In genomic region chr2:58485152-58485551, GRCm38 (mm10) we compare ENCODE assay signal across 14 mouse cellular contexts. TPM values are rescaled to one million over a fixed set of nuclear protein-coding genes. Genes with fewer than 3 reads are reported as not detected.
DNase-seq lines count a peak whose midpoint lies in the region; ATAC-seq lines count a peak whose summit lies in the region.
"Had no signal": no experiment of that assay in that cellular context is flagged by ENCODE, and none has a peak within 500 bp of the region (broad histone marks: within the 10 kb centered on the region; RNA-seq: fewer than 3 reads in every experiment).

No protein-coding gene starts in this region.

- peak overlapping the region; percentile 38; the same call in 1 of the 2 replicates for H3K27ac ChIP-seq in intestine, embryonic 15.5 days
- H3K27ac ChIP-seq in intestine, embryonic 16.5 days (ENCODE audit: low read length): no peak overlapping the region
- H3K27ac ChIP-seq: embryonic facial prominence, embryonic 12.5 days; hindbrain, embryonic 12.5 days had no signal

- H3K9ac ChIP-seq in intestine, embryonic 15.5 days: no peak overlapping the region
- H3K9ac ChIP-seq in intestine, embryonic 16.5 days (ENCODE audit: low read depth, low read length): no peak overlapping the region
- H3K9ac ChIP-seq: embryonic facial prominence, embryonic 12.5 days; hindbrain, embryonic 12.5 days; midbrain, embryonic 13.5 days had no signal

- peak; percentile 64 for DNase-seq in adrenal gland, postnatal 10 days
- DNase-seq in adrenal gland, adult 8-10 months: no peak
- peak; percentile 31 for DNase-seq in adrenal gland, postnatal 25 days
- DNase-seq in lung, postnatal 14 days: peak; percentile 57
- DNase-seq in layer of hippocampus, adult 18-20 months (ENCODE audit: low spot score in 2 of 2): no peak
- no peak for DNase-seq in left cerebral cortex, postnatal 14 days (ENCODE audit: low spot score in 2 of 2)
- DNase-seq: B cell, adult 2 months had no signal

- 25% methylated on average over 4 of the region's 4 CpGs for WGBS in intestine, embryonic 15.5 days
- WGBS in intestine, embryonic 16.5 days: 27% methylated on average over 4 of the region's 4 CpGs

- ATAC-seq in intestine, embryonic 15.5 days: no peak
- no peak for ATAC-seq in intestine, embryonic 16.5 days
- ATAC-seq: activated CD4-positive, CD25-positive, alpha-beta regulatory T cell, adult 4 months; midbrain, embryonic 13.5 days had no signal

- no peaks in the 10 kb centered on the region for H3K36me3 ChIP-seq in intestine, embryonic 15.5 days
- no peaks in the 10 kb centered on the region for H3K36me3 ChIP-seq in intestine, embryonic 16.5 days (ENCODE audit: control insufficient read depth, insufficient read depth, low read length)
- H3K36me3 ChIP-seq: embryonic facial prominence, embryonic 12.5 days; hindbrain, embryonic 12.5 days; midbrain, embryonic 13.5 days had no signal

- H3K4me2 ChIP-seq in intestine, embryonic 15.5 days (replicated peaks): no peak overlapping the region
- no peak overlapping the region for H3K4me2 ChIP-seq in intestine, embryonic 16.5 days (ENCODE audit: low read depth, low read length)
- H3K4me2 ChIP-seq: embryonic facial prominence, embryonic 12.5 days; hindbrain, embryonic 12.5 days; midbrain, embryonic 13.5 days had no signal

- H3K4me1 ChIP-seq in intestine, embryonic 15.5 days (replicated peaks): peaks cover 27% of the 10 kb centered on the region
- H3K4me1 ChIP-seq in intestine, embryonic 16.5 days (ENCODE audit: control insufficient read depth, insufficient read depth, low read length): peaks cover 28% of the 10 kb centered on the region

- intact Hi-C loops in left cerebral cortex, postnatal 14 days (cut with DNase I): no loop called here

- no peak overlapping the region for H3K4me3 ChIP-seq in intestine, embryonic 15.5 days (replicated peaks)
- no peak overlapping the region for H3K4me3 ChIP-seq in intestine, embryonic 16.5 days (ENCODE audit: low read length)
- H3K4me3 ChIP-seq: embryonic facial prominence, embryonic 12.5 days; hindbrain, embryonic 12.5 days; midbrain, embryonic 13.5 days had no signal

- H3K27me3 ChIP-seq in intestine, embryonic 15.5 days (replicated peaks): no peaks in the 10 kb centered on the region
- no peaks in the 10 kb centered on the region for H3K27me3 ChIP-seq in intestine, embryonic 16.5 days (replicated peaks; ENCODE audit: control insufficient read depth, insufficient read depth, low read length)
- H3K27me3 ChIP-seq: embryonic facial prominence, embryonic 12.5 days; hindbrain, embryonic 12.5 days; midbrain, embryonic 13.5 days had no signal

- no peaks in the 10 kb centered on the region for H3K9me3 ChIP-seq in intestine, embryonic 15.5 days
- H3K9me3 ChIP-seq in intestine, embryonic 16.5 days (ENCODE audit: control insufficient read depth, low read length): no peaks in the 10 kb centered on the region
- H3K9me3 ChIP-seq: embryonic facial prominence, embryonic 12.5 days; hindbrain, embryonic 12.5 days; midbrain, embryonic 13.5 days had no signal

RNA-seq across cellular contexts. Expression of gene Gm17409, which starts 15.2 kb away (rescaled TPM):
- not detected for total RNA-seq in adrenal gland, postnatal 10 days (2021)
- not detected for total RNA-seq in adrenal gland, adult 8-10 months (2022)
- polyA plus RNA-seq in intestine, embryonic 15.5 days (2015; fragmentation: Nextera tagmentation; extraction: Ambion mirVana): not detected in 2 replicates
- polyA plus RNA-seq in intestine, embryonic 16.5 days (2015; fragmentation: Nextera tagmentation; extraction: Ambion mirVana): 0.13 TPM in 1 of 2 replicates, not detected in the other
- not detected in 2 replicates for total RNA-seq in adrenal gland, postnatal 25 days (2021)
- total RNA-seq in layer of hippocampus, adult 18-20 months (2021): not detected
- not detected for total RNA-seq in left cerebral cortex, postnatal 14 days (2021)
- polyA plus RNA-seq: activated CD4-positive, CD25-positive, alpha-beta regulatory T cell, adult 4 months; embryonic facial prominence, embryonic 12.5 days; hindbrain, embryonic 12.5 days; midbrain, embryonic 13.5 days; urinary bladder, adult 2 months had no signal

Comparison
In these comparisons a context has a peak if more than half of its experiments do, and no peak if none do; other contexts are left out.
1. DNase-seq: peak in adrenal gland, postnatal 10 days (single experiment), adrenal gland, postnatal 25 days (single experiment) and lung, postnatal 14 days (single experiment); none in adrenal gland, adult 8-10 months (single experiment), layer of hippocampus, adult 18-20 months (0 of 2) and left cerebral cortex, postnatal 14 days (0 of 2).